Mouse (Mus musculus) liver, adult 2 months (tissue): Measurements from ENCODE around the gene Megf11.

Experiments
- CTCF ChIP-seq: fragments of 200-500 bp; IDR thresholded peaks from 2 replicates; pipeline ENCODE4 v1.5.1; 2011; ENCODE audit warnings: low read depth, low read length, control low read depth
- POLR2A ChIP-seq: fragments of 200-500 bp; IDR thresholded peaks from 2 replicates; pipeline ENCODE4 v1.6.1; 2011; ENCODE audit warnings: low read length, control low read depth; ENCODE audit not compliant: insufficient read depth; ENCODE audit errors: extremely low read depth

- no peak for TF ChIP-seq CTCF
- TF ChIP-seq POLR2A: no peak
These were observed 13.7 kb downstream of the Megf11 start for GRCm38 (mm10) chr9:64399121-64399520.
